Mouse (Mus musculus) embryonic stem cell, embryonic (primary cell): ENCODE measurements around the gene Zfp46.

Experiments
- CTCF ChIA-PET, 4 experiments: fragments of 300-600 bp in 2 of 4; fragments of 350-600 bp in 2 of 4; sonication (Branson Sonifier 250); formaldehyde crosslinking; loops; one replicate each; lab custom pipeline; 2022; ENCODE audit warnings: inconsistent platforms in 2 of 4; lab: Charles Lee
- POLR2A ChIA-PET, 4 experiments: fragments of 300-600 bp in 2 of 4; fragments of 350-600 bp in 2 of 4; sonication (Branson Sonifier 250); formaldehyde crosslinking; loops; one replicate each; lab custom pipeline; 2022; ENCODE audit warnings: antibody characterized with exemption in 4 of 4, inconsistent platforms in 1 of 4; lab: Charles Lee

Gene Zfp46

GRCm38 (mm10) chr4:136284891-136285290 lies 408 bp downstream of the Zfp46 start:
- CTCF ChIA-PET = interaction anchor here in 3 of 4 experiments (0.6 to 2.2 kb wide), 18 partner anchors 8 to 1293 kb away, joined by 3 to 23 read pairs (median 5); partner anchors contain the start of genes E2f2 (in 1 of the 3) and Kdm1a (in 1 of the 3)
- POLR2A ChIA-PET = interaction anchor here in 3 of 4 experiments (0.6 to 2.3 kb wide), 45 partner anchors 8 to 761 kb away, joined by 3 to 19 read pairs (median 4); partner anchors contain the start of genes Hnrnpr (in 3 of the 3), Rpl11 (in 2 of the 3), Eloa (in 1 of the 3) and Fuca1 (in 1 of the 3)

DNA sequence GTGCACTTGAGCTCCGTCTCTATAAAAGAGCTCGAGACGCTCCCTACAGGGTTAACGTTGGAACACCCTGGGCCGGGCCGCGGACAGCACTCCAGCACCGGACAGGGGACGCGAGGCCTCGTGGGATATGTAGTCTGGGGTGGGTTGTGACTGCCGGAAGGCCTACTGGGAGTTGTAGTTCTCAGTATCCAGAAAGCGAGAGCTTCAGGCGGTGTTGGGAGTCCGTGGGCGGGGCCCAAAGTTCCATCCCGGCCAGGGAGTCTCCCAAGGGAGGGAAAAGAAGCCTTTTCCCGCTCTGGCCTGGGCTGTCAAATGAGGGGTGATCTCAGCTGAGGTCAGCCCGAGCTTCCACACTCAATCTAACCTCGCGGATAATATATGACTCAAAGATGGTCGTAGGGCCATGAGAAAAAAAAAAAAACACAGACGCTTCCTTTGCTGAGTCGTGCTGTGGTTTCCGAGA lies 896 bp downstream of the Zfp46 start:
- CTCF ChIA-PET = interaction anchor here in 3 of 4 experiments (0.6 to 2.2 kb wide), 26 partner anchors 9 to 1294 kb away, joined by 3 to 23 read pairs (median 4); partner anchors contain the start of genes E2f2 (in 1 of the 3) and Kdm1a (in 1 of the 3)
- POLR2A ChIA-PET = interaction anchor here (0.5 to 2.3 kb wide), 64 partner anchors 8 to 760 kb away, joined by 3 to 19 read pairs (median 4); partner anchors contain the start of genes Hnrnpr (in 3 of the 4), Rpl11 (in 2 of the 4), Tcea3 (in 2 of the 4) and E2f2 (in 1 of the 4)

- POLR2A ChIA-PET = interaction anchor here (0.5 to 2.3 kb wide), 60 partner anchors 9 to 760 kb away, joined by 3 to 19 read pairs (median 4); partner anchors contain the start of genes Hnrnpr (in 3 of the 4), Rpl11 (in 2 of the 4), Tcea3 (in 2 of the 4) and E2f2 (in 1 of the 4)
Observed at GRCm38 (mm10) chr4:136285811-136286371, 1.4 kb downstream of the Zfp46 start.

DNA sequence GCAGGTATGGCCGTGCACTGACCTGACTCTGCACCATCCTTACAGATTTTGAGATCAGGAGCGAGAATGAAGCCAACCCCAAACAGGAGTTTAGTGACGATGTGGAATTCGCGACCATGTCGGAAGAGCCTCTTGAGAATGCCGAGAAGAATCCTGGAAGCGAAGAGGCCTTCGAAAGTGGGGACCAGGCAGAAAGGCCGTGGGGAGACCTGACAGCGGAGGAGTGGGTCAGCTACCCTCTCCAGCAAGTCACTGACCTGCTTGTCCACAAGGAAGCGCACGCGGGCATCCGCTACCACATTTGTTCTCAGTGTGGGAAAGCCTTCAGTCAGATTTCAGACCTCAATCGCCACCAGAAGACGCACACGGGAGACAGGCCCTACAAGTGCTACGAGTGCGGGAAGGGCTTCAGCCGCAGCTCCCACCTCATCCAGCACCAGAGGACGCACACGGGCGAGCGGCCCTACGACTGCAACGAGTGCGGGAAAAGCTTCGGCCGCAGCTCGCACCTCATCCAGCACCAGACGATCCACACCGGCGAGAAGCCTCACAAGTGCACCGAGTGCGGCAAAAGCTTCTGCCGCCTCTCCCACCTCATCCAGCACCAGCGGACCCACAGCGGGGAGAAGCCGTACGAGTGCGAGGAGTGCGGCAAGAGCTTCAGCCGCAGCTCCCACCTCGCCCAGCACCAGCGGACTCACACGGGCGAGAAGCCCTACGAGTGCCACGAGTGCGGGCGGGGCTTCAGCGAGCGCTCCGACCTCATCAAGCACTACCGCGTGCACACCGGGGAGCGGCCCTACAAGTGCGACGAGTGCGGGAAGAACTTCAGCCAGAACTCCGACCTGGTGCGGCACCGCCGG lies 5.7 kb downstream of the Zfp46 start:
- ChIA-PET POLR2A (interaction anchor here (0.6 to 3.2 kb wide), 36 partner anchors 9 to 309 kb away, joined by 3 to 16 read pairs (median 4); partner anchors contain the start of genes Hnrnpr (in 3 of the 4), Rpl11 (in 2 of the 4), Asap3 (in 1 of the 4) and Tcea3 (in 1 of the 4)), CTCF (interaction anchor here (0.6 to 2.8 kb wide), 14 partner anchors 11 to 561 kb away, joined by 3 to 19 read pairs (median 3); no protein-coding TSS in a partner anchor)

More at GRCm38 (mm10) chr4:136285811-136286371, 1.4 kb downstream of the Zfp46 start:
- CTCF ChIA-PET = interaction anchor here in 3 of 4 experiments (0.6 to 2.2 kb wide), 23 partner anchors 9 to 396 kb away, joined by 3 to 23 read pairs (median 4); partner anchors contain the start of genes E2f2 (in 1 of the 3) and Kdm1a (in 1 of the 3)

DNA sequence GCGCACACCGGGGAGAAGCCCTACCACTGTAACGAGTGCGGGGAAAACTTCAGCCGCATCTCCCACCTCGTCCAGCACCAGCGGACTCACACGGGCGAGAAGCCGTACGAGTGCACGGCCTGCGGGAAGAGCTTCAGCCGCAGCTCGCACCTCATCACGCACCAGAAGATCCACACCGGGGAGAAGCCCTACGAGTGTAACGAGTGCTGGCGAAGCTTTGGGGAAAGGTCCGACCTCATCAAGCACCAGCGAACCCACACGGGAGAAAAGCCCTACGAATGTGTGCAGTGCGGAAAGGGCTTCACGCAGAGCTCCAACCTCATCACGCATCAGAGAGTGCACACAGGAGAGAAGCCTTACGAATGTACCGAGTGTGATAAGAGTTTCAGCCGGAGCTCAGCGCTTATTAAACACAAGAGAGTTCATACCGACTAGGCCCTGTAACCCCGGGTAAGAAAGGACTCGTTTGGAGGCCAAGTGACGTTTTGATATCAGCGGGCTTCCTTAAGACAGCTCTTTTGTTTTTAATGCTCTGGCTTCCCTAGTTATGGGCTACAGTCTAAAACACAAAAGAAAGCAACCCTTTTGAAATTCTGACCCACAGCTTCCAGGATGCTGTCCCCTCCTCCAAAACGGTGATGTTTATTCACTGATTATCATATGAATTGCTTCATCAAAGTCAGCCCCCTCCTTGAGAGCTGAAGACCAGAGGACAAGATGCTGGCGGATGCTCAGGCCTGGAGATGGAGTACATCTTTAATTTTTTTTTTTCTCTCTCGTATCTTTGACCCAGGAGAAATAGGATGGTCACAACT lies 6.5 kb downstream of the Zfp46 start:
- ChIA-PET CTCF (interaction anchor here (0.6 to 2.8 kb wide), 15 partner anchors 12 to 560 kb away, joined by 3 to 19 read pairs (median 3); no protein-coding TSS in a partner anchor), POLR2A (interaction anchor here (0.5 to 3.2 kb wide), 41 partner anchors 10 to 412 kb away, joined by 3 to 16 read pairs (median 4); partner anchors contain the start of genes Hnrnpr (in 3 of the 4), Rpl11 (in 2 of the 4), Asap3 (in 1 of the 4) and Tcea3 (in 1 of the 4))

GRCm38 (mm10) chr4:136291692-136292091 lies 7.2 kb downstream of the Zfp46 start:
- POLR2A ChIA-PET = interaction anchor here (0.6 to 3.2 kb wide), 24 partner anchors 11 to 145 kb away, joined by 3 to 16 read pairs (median 4); partner anchors contain the start of genes Hnrnpr (in 3 of the 4), Asap3 (in 1 of the 4) and Tcea3 (in 1 of the 4)
- CTCF ChIA-PET = interaction anchor here in 3 of 4 experiments (1.1 to 2.8 kb wide), 4 partner anchors 11 to 256 kb away, joined by 3 to 19 read pairs (median 8); no protein-coding TSS in a partner anchor

GRCm38 (mm10) chr4:136295941-136296340 lies 11.5 kb downstream of the Zfp46 start:
- POLR2A ChIA-PET = interaction anchor here in 2 of 4 experiments (0.6 to 2.1 kb wide), 13 partner anchors 10 to 455 kb away, joined by 3 to 10 read pairs (median 3); partner anchors contain the start of genes Hnrnpr (in 2 of the 2) and E2f2 (in 1 of the 2)

DNA sequence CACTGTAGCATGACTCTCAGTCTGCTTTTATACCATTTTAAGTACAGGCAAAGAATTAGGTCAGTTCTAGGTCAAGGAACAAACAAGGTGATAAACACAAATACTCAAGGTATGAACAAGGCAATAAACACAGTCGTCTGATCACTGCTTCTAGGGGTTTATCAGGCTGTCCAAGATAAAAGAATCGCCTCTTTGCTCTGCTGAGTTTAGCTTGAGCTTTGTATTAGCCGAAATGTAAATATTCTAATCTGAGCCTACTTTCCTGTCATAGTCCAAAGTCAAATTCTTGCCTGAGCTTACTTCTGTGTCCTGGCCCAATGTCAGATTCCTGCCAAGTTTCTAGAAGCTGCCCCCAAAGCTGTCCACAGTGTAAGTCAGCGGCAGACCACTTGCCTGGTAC lies 18.0 kb downstream of the Zfp46 start:
- ChIA-PET CTCF (interaction anchor here in 3 of 4 experiments (0.6 to 1.7 kb wide), 5 partner anchors 12 to 81 kb away, joined by 3 to 5 read pairs (median 4); no protein-coding TSS in a partner anchor), POLR2A (interaction anchor here (0.6 to 2.1 kb wide), 14 partner anchors 9 to 370 kb away, joined by 3 to 11 read pairs (median 4); partner anchors contain the start of gene 6030445D17Rik (in 1 of the 4))

More at GRCm38 (mm10) chr4:136295941-136296340, 11.5 kb downstream of the Zfp46 start:
- CTCF ChIA-PET = interaction anchor here (0.5 to 2.9 kb wide), 12 partner anchors 11 to 417 kb away, joined by 3 to 11 read pairs (median 4); partner anchors contain the start of gene Zfp46 (in 1 of the 4)

GRCm38 (mm10) chr4:136304181-136304580 lies 19.7 kb downstream of the Zfp46 start:
- POLR2A ChIA-PET = interaction anchor here (0.7 to 1.9 kb wide), 14 partner anchors 13 to 97 kb away, joined by 3 to 12 read pairs (median 3); no protein-coding TSS in a partner anchor
- CTCF ChIA-PET = interaction anchor here in 3 of 4 experiments (0.6 to 1.6 kb wide), 7 partner anchors 9 to 102 kb away, joined by 3 to 4 read pairs (median 3); no protein-coding TSS in a partner anchor

DNA sequence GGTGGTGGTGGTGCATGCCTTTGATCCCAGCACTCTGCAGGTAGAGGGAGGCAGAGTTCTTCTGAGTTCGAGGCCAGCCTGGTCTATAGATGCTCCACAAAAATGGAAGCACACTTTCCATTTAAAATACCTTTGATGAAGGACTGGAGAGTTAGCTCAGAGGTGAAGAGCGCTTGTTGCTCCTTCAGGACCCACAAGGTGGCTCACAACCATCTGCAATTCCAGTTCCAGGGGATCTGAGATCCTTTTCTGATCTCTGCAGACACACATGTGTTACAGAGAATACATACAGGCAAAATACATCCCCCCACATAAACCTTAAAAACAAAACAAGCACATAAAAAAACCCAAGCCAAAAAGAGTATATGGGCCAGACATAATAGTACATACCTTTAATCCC lies 23.9 kb downstream of the Zfp46 start:
- ChIA-PET POLR2A (interaction anchor here in 3 of 4 experiments (0.6 to 1.9 kb wide), 7 partner anchors 12 to 62 kb away, joined by 3 to 5 read pairs (median 4); partner anchors contain the start of gene Tcea3 (in 1 of the 3)), CTCF (interaction anchor here in 2 of 4 experiments (0.6 to 1.0 kb wide), 3 partner anchors 21 to 1873 kb away, joined by 3 to 4 read pairs (median 3); no protein-coding TSS in a partner anchor)

GRCm38 (mm10) chr4:136309780-136310179 lies 25.3 kb downstream of the Zfp46 start:
- POLR2A ChIA-PET = interaction anchor here in 3 of 4 experiments (0.6 to 3.3 kb wide), 18 partner anchors 11 to 337 kb away, joined by 3 to 21 read pairs (median 5); partner anchors contain the start of genes Tcea3 (in 2 of the 3) and Zfp46 (in 1 of the 3)
- CTCF ChIA-PET = no interaction called here

GRCm38 (mm10) chr4:136310229-136311041 lies 26.0 kb downstream of the Zfp46 start, which contains the start of gene Hnrnpr:
Hnrnpr (plus strand) TSS chr4:136310942.
- ChIA-PET POLR2A (interaction anchor here (0.5 to 3.3 kb wide), 37 partner anchors 10 to 1650 kb away, joined by 3 to 21 read pairs (median 3); partner anchors contain the start of genes Asap3 (in 2 of the 4), Tcea3 (in 2 of the 4) and Zfp46 (in 1 of the 4)), CTCF (interaction anchor here in 2 of 4 experiments (0.5 to 0.7 kb wide), 3 partner anchors 50 to 67 kb away, joined by 3 to 9 read pairs (median 3); no protein-coding TSS in a partner anchor)

DNA sequence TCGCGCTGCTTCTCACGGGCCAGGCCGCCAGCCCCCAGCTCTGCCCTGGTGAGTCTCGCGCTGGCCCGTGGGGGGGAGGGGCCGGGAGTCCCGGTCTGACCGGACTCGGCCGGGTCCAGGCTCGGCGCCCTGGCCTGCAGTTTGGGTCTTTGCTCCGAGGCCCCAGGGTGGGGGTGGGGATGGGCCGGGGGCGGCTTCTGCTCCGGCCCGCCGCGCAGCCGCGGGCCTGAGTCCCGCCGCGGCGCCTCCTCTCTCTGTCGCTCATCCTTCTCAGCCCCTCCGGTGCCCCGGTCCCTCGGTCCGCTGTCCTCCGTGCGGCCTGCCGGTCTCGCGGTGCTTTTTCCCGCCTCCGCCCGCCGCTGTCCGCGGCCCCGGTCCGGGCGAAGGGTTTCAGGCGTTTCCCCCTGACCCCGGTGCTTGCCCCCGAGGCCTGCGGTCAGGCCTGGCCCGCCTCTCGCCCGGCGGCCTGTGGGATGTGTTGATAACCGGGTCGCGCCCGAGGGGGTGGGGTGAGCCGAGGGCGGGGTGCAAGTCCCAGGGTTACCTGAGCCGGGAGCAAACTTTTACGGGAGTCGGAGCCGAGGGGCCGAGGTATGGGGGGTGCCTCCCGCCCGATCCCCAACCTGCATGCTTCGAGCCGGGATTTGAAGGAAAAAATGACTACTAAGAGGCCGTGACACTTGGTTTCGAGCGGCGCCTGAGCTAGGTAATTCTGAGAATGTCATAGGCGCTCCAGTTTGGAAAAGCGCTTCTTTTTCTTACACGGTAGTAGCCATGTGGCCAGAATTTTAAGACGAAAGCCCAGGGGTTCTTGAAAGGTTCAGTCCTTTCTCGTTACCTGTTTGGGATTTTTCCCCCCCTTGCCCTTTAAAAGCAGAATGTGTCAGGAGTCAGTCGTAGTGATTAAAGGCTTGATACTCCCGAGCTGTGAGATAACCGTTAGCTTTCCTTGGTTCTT lies 26.8 kb downstream of the Zfp46 start:
- ChIA-PET POLR2A (interaction anchor here (0.6 to 3.3 kb wide), 42 partner anchors 9 to 1487 kb away, joined by 3 to 21 read pairs (median 4); partner anchors contain the start of genes Asap3 (in 2 of the 4), Tcea3 (in 2 of the 4) and Zfp46 (in 1 of the 4)), CTCF (interaction anchor here in 3 of 4 experiments (0.5 to 0.7 kb wide), 5 partner anchors 51 to 151 kb away, joined by 3 to 9 read pairs (median 5); no protein-coding TSS in a partner anchor)
